Mouse (Mus musculus) midbrain, embryonic 11.5 days (tissue): ENCODE results near the gene Pcolce2. TPM values are rescaled to one million over a fixed set of nuclear protein-coding genes. Genes with fewer than 3 reads are reported as not detected.

Source experiments
- ATAC-seq: fragments of 200-750 bp; cut with Nextera tagmentation; 2 replicates; pipeline ENCODE4 v1.8.0; 2017; ENCODE audit warnings: moderate TSS enrichment, moderate library complexity; ENCODE audit not compliant: low FRiP score
- DNase-seq: peaks from one replicate; pipeline ENCODE4 v3.0.0; 2015; ENCODE audit warnings: low spot score; ENCODE audit errors: missing footprints
- H3K27ac ChIP-seq: fragments of 300-500 bp; sonication (generic); 2 replicates; pipeline ENCODE4 v1.5.1; 2014; ENCODE audit warnings: low read depth, low read length
- H3K27me3 ChIP-seq: fragments of 300-500 bp; sonication (generic); 2 replicates; pipeline ENCODE4 v1.6.1; 2014; ENCODE audit warnings: mild to moderate bottlenecking, low read length, moderate library complexity, mixed read lengths; ENCODE audit not compliant: control insufficient read depth, insufficient read depth
- H3K36me3 ChIP-seq: fragments of 300-500 bp; sonication (generic); 2 replicates; pipeline ENCODE4 v1.6.1; 2014; ENCODE audit warnings: mild to moderate bottlenecking, low read length, moderate library complexity, mixed read lengths; ENCODE audit not compliant: control insufficient read depth, insufficient read depth
- H3K4me1 ChIP-seq: fragments of 300-500 bp; sonication (generic); 2 replicates; pipeline ENCODE4 v1.6.1; 2014; ENCODE audit warnings: low read length; ENCODE audit not compliant: control insufficient read depth, insufficient read depth
- H3K4me2 ChIP-seq: fragments of 300-500 bp; sonication (generic); 2 replicates; pipeline ENCODE4 v1.6.1; 2014; ENCODE audit warnings: mild to moderate bottlenecking, moderate library complexity
- H3K4me3 ChIP-seq: fragments of 300-500 bp; sonication (generic); 2 replicates; pipeline ENCODE4 v1.5.1; 2014; ENCODE audit warnings: low read depth, low read length
- H3K9ac ChIP-seq: fragments of 300-500 bp; sonication (generic); 2 replicates; pipeline ENCODE4 v1.6.1; 2014; ENCODE audit warnings: low read length
- H3K9me3 ChIP-seq: fragments of 300-500 bp; sonication (generic); 2 replicates; pipeline ENCODE4 v1.6.1; 2016; ENCODE audit warnings: low read length; ENCODE audit not compliant: control insufficient read depth
- WGBS: fragments of 180-500 bp; shearing (Covaris S2); extraction: QIAGEN DNeasy Blood & Tissue Kit; methylation state at CpG from one replicate; pipeline ENCODE4 v1.1.7; 2014; 5-methylcytosine and 5-hydroxymethylcytosine counted together
- polyA plus RNA-seq: library from polyadenylated mRNA; unstranded; fragments of >200 nt; fragmentation: Nextera tagmentation; extraction: Ambion mirVana; gene quantifications from 2 replicates; pipeline ENCODE4 v1.2.1, GENCODE M21; 2014

Gene Pcolce2
- polyA plus RNA-seq, result 1.8 and 2.0 TPM in 2 replicates

- peak within 1 kb of the TSS; percentile 70 for H3K4me3 ChIP-seq
- peak within 1 kb of the TSS; percentile 89 for H3K9ac ChIP-seq
- no peaks in the 10 kb centered on the region for H3K36me3 ChIP-seq
- no peaks in the 10 kb centered on the region; the same call in 1 of the 2 replicates for H3K4me1 ChIP-seq
- peaks cover 3% of the 10 kb centered on the region; the same call in 1 of the 2 replicates for H3K27me3 ChIP-seq
- under 1% methylated on average over 54 of the region's 71 CpGs for WGBS
- ATAC-seq, result peak; percentile 95
- H3K4me2 ChIP-seq, result peak within 1 kb of the TSS; percentile 65
- H3K27ac ChIP-seq, result no peak within 1 kb of the TSS
- no peaks in the 10 kb centered on the region for H3K9me3 ChIP-seq
- peak; percentile 96 for DNase-seq
These were observed at the start of gene Pcolce2 for GRCm38 (mm10) chr9:95637271-95638181. Pcolce2 (plus strand) TSS chr9:95637601.

GRCm38 (mm10) chr9:95588070-95588469, 49.3 kb upstream of the Pcolce2 start:
- H3K4me1 ChIP-seq, result no peaks in the 10 kb centered on the region
- no peak overlapping the region for H3K27ac ChIP-seq
- ATAC-seq (peak; percentile 33; the same call in 1 of the 2 replicates), DNase-seq (no peak)
- H3K9me3 ChIP-seq, result no peaks in the 10 kb centered on the region
- no peaks in the 10 kb centered on the region for H3K27me3 ChIP-seq
- no peaks in the 10 kb centered on the region for H3K36me3 ChIP-seq
- no peak overlapping the region for H3K4me2 ChIP-seq
- 92% methylated on average over 7 of the region's 7 CpGs for WGBS
- H3K9ac ChIP-seq, result no peak overlapping the region
- no peak overlapping the region for H3K4me3 ChIP-seq

- WGBS, result 94% methylated on average over 4 of the region's 4 CpGs
- Histone ChIP-seq H3K27me3 (no peaks in the 10 kb centered on the region), H3K4me3 (no peak overlapping the region), H3K9me3 (no peaks in the 10 kb centered on the region), H3K4me1 (no peaks in the 10 kb centered on the region), H3K27ac (no peak overlapping the region), H3K4me2 (no peak overlapping the region), H3K36me3 (no peaks in the 10 kb centered on the region), H3K9ac (no peak overlapping the region)
- no peak for DNase-seq
- no peak for ATAC-seq
These were observed 43.1 kb upstream of the Pcolce2 start for GRCm38 (mm10) chr9:95594291-95594690.

GRCm38 (mm10) chr9:95597466-95598178, 39.8 kb upstream of the Pcolce2 start:
- Histone ChIP-seq H3K27ac (no peak overlapping the region), H3K9me3 (no peaks in the 10 kb centered on the region), H3K27me3 (no peaks in the 10 kb centered on the region), H3K36me3 (no peaks in the 10 kb centered on the region), H3K4me2 (no peak overlapping the region), H3K9ac (no peak overlapping the region), H3K4me1 (no peaks in the 10 kb centered on the region), H3K4me3 (no peak overlapping the region)
- no peak for ATAC-seq
- WGBS, result 67% methylated on average over 13 of the region's 13 CpGs
- DNase-seq, result no peak

GRCm38 (mm10) chr9:95598179-95598721, 39.2 kb upstream of the Pcolce2 start:
- H3K4me1 ChIP-seq, result no peaks in the 10 kb centered on the region
- H3K27ac ChIP-seq, result no peak overlapping the region
- no peak overlapping the region for H3K4me3 ChIP-seq
- DNase-seq, result no peak
- no peak for ATAC-seq
- H3K9ac ChIP-seq, result no peak overlapping the region
- H3K4me2 ChIP-seq, result no peak overlapping the region
- H3K36me3 ChIP-seq, result no peaks in the 10 kb centered on the region
- no peaks in the 10 kb centered on the region for H3K27me3 ChIP-seq
- 62% methylated on average over 19 of the region's 19 CpGs for WGBS
- no peaks in the 10 kb centered on the region for H3K9me3 ChIP-seq

DNA sequence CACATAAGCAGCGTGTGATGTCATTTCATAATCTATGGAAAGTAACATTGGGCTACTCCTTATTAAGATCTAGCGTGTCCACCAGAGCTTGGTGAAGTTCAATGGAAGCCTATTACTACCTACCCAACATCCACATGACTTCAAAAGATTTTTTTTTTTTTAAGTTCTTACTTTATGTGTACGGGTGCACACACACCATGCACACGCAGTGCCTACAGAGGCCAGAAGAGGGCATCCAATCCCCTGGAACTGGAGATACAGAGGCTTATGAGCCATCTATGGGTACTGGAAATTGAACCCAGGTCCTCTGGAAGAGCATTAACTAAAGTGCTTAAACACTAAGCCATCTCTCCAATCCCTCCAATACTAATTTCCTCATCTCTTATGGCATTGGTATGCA, 38.0 kb upstream of the Pcolce2 start:
- no peak overlapping the region for H3K4me3 ChIP-seq
- ATAC-seq (no peak), DNase-seq (no peak)
- no peak overlapping the region for H3K27ac ChIP-seq
- H3K9me3 ChIP-seq, result no peaks in the 10 kb centered on the region
- no peaks in the 10 kb centered on the region for H3K27me3 ChIP-seq
- H3K36me3 ChIP-seq, result no peaks in the 10 kb centered on the region
- H3K4me1 ChIP-seq, result no peaks in the 10 kb centered on the region
- no peak overlapping the region for H3K9ac ChIP-seq
- no peak overlapping the region for H3K4me2 ChIP-seq
- WGBS, result 81% methylated on average over 4 of the region's 4 CpGs

DNA sequence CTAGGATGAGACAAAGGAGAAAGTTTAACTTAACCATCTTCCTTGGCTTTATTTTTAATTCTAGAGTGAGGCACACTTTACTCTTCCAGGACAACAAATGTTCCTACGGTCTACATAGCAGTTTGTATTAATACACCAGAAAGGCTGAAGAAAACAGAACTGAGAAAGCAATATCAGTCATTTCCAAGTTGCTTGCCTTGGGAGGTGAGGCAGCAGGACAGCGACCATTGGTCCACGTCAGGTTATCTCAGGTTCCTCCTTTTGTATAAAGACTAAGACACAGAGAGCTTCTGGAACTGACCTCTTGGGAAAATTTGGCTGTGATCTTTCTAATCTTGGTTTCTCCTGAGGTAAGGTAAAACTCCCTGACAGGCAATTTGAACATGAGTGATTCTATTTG, 34.6 kb upstream of the Pcolce2 start:
- no peak overlapping the region for H3K27ac ChIP-seq
- DNase-seq, result no peak
- no peak overlapping the region for H3K9ac ChIP-seq
- no peaks in the 10 kb centered on the region for H3K27me3 ChIP-seq
- WGBS, result 84% methylated on average over 3 of the region's 3 CpGs
- H3K9me3 ChIP-seq, result no peaks in the 10 kb centered on the region
- H3K4me2 ChIP-seq, result no peak overlapping the region
- H3K4me3 ChIP-seq, result no peak overlapping the region
- H3K4me1 ChIP-seq, result no peaks in the 10 kb centered on the region
- no peaks in the 10 kb centered on the region for H3K36me3 ChIP-seq
- no peak for ATAC-seq

GRCm38 (mm10) chr9:95603316-95603715, 34.1 kb upstream of the Pcolce2 start:
- H3K36me3 ChIP-seq, result no peaks in the 10 kb centered on the region
- ATAC-seq (no peak), DNase-seq (no peak)
- no peak overlapping the region for H3K4me3 ChIP-seq
- H3K27ac ChIP-seq, result no peak overlapping the region
- no peak overlapping the region for H3K4me2 ChIP-seq
- WGBS, result 78% methylated on average over 9 of the region's 9 CpGs
- no peaks in the 10 kb centered on the region for H3K9me3 ChIP-seq
- H3K9ac ChIP-seq, result no peak overlapping the region
- H3K27me3 ChIP-seq, result no peaks in the 10 kb centered on the region
- H3K4me1 ChIP-seq, result no peaks in the 10 kb centered on the region

DNA sequence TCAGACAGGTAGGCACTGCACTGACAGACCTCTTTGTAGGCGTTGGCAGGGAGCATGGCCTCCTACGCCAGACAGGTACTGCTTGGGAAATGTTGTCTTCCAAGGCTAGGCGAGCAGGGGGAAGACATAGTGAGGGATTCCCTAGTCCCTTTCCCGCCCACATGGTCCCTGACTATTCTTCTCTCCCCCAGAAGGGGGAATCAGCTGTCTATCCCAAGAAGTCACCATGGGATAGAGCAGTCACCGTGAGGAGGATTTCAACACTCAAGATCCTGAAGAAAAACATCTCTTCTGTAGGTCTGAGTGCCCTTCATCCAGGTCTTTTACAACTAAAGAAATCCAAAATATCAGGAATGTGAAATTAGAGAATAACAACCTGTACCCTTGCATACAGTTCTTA, 30.2 kb upstream of the Pcolce2 start:
- Histone ChIP-seq H3K9ac (no peak overlapping the region), H3K27ac (no peak overlapping the region), H3K4me2 (no peak overlapping the region), H3K9me3 (no peaks in the 10 kb centered on the region), H3K27me3 (no peaks in the 10 kb centered on the region), H3K4me1 (no peaks in the 10 kb centered on the region), H3K4me3 (no peak overlapping the region), H3K36me3 (no peaks in the 10 kb centered on the region)
- no peak for ATAC-seq
- DNase-seq, result no peak
- 67% methylated on average over 5 of the region's 5 CpGs for WGBS
